Mouse (Mus musculus) cerebellum, postnatal 4 days (tissue): ENCODE measurements around the gene Celsr1.
"Not testable (repeated sequence)": the region's sequence is repeated elsewhere in the genome, so short reads cannot be mapped to it uniquely, and the experiment has no call there.

ENCODE experiments used
- DNase-seq, 2 experiments: peaks; one replicate each; pipeline ENCODE4 v3.0.0; 2022; ENCODE audit warnings: low spot score in 2 of 2, mixed read lengths in 1 of 2

The Celsr1 gene

GRCm38 (mm10) chr15:85893871-85894270, 139.7 kb downstream of the Celsr1 start:
- no peak for DNase-seq

GRCm38 (mm10) chr15:85892498-85893118, 141.0 kb downstream of the Celsr1 start:
- DNase-seq, result no peak

- peak in 1 of 2 experiments; percentile 47 for DNase-seq
These were observed 141.6 kb downstream of the Celsr1 start for GRCm38 (mm10) chr15:85891971-85892370.

DNA sequence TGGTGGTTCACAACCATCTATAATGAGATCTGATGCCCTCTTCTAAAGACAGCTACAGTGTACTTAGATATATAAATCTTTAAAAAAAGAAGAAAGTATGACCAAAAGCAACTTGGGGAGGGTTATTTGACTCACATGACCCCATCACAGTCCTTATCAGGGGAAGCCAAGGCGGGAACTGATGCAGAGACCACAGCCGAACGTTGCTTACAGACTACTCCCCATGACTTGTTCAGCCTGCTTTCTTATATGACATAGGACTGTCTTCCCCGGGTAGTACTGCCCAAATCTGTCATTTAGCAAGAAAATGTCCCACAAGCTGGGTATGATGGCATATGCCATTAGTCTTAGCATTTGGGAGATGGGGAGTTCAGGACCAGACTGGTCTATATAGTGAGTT, 144.3 kb downstream of the Celsr1 start:
- DNase-seq, result no peak

DNA sequence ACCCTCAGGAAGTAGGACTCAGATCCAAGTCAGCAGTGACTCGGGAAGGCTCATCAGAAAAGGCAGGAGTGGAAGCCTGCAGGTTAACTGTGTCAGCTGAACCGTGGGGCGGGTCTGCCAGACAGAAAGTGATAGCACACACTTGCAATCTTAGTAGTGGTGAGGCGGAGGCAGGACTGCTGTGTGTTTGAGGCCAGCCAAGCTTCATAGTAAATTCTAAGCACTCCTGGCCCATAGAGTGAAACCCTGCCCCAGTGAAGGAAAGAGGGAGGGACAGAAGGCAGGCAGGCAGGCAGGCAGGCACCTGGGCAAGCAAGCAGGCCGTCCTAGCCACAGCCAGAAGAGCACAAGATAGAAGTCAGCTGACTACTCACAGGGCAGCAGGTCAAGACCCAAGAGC, 148.0 kb downstream of the Celsr1 start:
- DNase-seq, result no peak

GRCm38 (mm10) chr15:85879498-85879895, 154.1 kb downstream of the Celsr1 start:
- no peak for DNase-seq

GRCm38 (mm10) chr15:85878848-85879497, 154.6 kb downstream of the Celsr1 start, which contains the start of gene Trmu:
Trmu (plus strand) TSS chr15:85879312.
- DNase-seq, result peak; percentile 79 to 93

- no peak for DNase-seq
These were observed 156.2 kb downstream of the Celsr1 start for GRCm38 (mm10) chr15:85877336-85877735.

DNA sequence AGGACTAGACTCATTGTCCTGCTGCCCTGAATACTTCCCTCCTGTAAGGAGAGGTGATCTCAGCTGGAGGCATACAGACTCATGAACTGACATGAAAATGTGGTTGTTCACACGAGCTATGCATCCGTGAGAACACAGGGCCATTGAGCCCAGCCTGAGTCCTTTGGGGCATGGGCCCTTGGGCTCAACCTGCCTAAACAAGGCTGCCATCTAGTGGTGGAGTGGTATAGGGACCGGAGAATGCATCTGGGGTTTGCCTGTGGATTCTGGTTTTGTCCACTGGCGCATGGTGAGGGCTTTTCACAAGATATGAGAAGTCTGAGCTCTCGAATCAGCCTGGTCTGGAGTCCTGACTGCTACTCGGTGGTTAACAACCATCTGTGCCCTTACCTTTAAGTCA, 165.9 kb downstream of the Celsr1 start:
- peak in 1 of 2 experiments; percentile 67 for DNase-seq

DNA sequence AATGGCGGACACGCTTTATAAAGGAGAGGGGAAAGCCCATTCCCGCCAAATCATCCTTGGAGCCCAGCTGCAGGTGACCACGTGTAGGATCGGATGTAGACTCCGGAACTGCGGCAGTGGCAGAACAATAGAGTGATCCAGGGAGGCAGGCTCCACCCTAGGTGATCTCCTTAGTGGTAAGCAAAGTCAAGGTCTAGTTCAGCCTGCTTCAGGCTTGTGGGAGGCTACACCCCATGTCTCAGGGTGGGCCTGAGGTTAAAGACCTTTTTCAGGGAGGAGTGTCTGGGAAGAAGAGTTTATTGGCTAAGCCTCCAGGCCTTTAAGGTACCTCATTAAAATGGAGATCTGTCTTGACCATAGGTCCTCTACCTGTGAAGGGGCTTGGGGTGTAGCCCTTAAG, 167.7 kb downstream of the Celsr1 start:
- not testable (repeated sequence) for DNase-seq

DNA sequence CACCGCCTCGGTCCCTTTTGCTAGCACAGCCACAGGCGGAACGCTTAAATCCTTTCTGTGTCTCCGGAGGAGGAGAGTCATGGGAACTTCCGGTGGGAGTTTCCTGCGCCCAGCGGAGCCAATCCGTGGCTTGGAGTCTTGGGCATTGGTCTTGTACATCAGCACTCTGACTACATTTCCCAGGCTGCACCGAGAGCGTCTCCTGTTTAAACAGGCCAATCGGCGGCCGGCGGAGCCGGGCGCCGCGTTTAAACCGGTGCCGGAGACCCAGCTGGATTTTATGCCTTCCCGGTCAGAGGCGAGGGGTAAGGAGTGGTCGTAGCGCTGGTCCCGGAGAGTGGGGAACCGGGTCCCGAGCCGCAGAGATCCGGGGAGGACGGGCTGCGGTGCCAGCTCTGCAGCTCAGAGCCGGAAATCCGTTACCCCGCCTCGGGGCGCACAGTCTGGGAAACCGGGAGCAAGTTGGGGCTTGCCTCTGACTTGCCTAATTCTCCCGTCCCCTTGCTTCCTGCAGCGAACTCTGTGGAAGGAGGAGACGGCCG, 174.0 kb downstream of the Celsr1 start, which contains the start of gene Gtse1:
Gtse1 (plus strand) TSS at position 256 of the 542 bp plus-strand sequence.
- peak; percentile 80 to 91 for DNase-seq

- DNase-seq, result no peak
These were observed 174.5 kb downstream of the Celsr1 start for GRCm38 (mm10) chr15:85858980-85859489.

- no peak for DNase-seq
These were observed 181.8 kb downstream of the Celsr1 start for GRCm38 (mm10) chr15:85851656-85852392.
